Mouse (Mus musculus) forelimb bud, embryonic 11.5 days (tissue): ENCODE measurements around the gene A430033K04Rik.

Source experiments
- DNase-seq: peaks from one replicate; pipeline ENCODE4 v3.0.0-alpha.2; 2012; ENCODE audit warnings: low read depth, low spot score

Gene A430033K04Rik

DNA sequence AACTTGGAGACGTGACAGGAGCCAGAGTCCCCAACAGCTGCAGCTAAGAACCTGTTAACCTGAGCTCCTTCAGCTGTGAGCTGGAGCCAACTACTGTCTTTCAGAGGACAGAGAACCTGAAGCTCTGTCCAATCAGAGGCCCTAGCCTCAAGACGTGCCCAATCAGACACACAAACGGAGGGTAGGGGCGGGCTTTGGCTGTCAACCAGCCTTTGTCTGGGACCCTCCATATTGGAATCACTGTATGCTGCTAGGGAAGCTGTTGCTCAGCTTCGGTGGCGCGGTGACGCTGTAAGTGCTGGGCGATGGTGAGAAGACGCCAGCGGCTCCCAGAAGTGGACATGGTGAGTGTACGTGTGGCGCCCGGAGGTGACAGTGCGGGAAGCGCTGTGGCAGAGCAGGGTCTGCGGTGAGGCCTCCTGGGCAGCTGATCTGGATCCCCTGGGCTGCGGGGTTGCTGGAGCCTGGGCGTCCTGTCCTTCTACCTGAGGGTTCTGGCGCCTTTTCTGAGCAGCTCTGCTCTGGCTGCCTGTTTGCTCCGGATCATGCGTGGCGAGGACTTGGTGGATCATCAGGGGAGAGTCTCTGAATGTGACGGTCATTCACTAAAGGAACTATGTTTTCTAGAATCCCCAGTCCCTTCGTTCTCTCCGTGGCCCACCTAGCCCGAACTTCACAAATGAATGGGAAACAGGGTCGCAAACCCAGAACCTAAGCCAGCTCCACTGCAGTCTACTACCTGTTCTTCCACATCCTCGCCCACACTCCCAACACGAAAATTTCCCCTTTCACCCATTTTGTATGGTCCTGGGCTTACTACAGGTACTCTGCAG is at the start of gene A430033K04Rik:
Gene A430033K04Rik, plus strand, starts transcription at position 215 of the 833 bp plus-strand sequence.
- peak; percentile 92 for DNase-seq

DNA sequence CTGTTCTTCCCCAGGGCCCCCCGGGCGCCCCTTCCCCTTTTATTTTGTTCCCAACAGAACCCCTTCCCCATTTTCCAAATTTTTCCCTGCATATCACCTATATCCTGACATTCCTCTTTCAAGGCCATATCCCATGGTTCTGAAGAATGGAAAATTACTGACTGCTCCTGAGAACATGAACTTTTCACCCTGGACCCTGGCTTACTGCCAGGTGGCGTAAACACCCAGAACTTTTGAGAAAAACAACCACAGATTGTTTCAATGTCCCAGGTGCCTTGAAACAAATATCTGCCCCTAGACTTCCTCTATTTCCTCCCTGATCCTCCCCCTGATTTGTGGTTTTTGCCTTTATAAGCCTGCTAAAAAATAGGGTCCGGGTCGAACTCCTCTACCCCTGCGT is 35.3 kb upstream of the A430033K04Rik start:
- DNase-seq = no peak

DNA sequence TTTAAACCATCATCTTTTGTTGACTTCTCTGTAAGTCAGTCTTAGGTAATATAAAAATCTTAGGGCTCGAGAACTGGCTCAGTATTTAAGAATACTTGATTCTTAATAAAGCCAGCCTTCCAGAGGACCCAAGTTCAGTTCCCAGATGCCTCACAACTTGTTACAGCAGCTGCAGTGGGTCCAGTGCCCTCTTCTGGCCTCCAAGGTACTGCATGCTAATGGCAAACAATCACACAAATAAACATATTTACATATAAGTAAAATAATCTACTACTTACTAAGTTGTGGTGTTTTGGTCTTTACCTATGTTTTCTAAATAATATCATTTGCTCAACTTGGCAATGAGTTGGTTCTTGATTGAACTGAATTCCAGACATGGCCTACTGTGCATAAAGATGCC is 4.3 kb upstream of the A430033K04Rik start:
- no peak for DNase-seq

DNA sequence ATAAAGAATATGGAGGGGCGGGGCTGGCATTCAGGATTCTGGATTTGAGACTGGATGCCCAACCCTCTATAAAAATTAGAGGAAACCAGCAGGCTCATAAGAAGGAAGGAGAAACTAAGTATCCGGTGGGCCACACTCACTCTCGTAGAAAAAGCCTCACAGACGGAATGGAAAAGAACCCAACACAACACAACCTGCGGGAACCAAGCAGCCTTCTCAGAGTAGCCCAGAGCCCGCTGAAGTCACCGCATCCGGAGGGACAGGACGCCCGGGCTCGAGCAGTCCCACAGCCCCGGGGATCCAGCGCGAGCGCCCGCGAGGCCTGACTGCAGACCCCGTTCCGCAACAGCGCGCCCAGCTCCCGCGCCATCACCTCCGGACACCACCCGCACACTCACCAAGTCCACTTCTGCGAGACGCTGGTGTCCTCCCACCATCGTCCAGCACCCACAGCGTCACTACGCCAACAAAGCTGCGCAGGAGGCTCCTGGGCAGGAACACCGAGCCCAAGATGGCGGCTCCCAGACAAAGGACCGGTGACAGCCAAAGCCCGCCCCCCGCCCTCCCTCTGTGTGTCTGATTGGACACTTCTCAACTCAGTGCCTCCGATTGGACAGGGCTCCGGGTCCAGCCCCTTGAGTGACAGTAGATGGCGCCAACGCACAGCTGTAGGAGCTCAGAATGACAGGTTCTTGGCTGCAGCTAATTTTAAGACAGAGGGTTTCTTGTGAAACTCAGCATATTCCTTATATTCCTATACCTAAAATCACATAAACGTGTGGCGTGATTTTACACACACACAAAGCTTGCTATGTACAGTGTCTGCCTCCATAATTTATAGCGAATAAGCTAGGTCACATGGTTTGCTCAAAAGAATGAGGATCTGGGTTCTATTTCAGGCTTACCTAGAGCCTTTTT is 3.2 kb upstream of the A430033K04Rik start, which contains the start of gene Zfp68:
Gene Zfp68, minus strand, starts transcription at position 551 of the 918 bp plus-strand sequence.
- DNase-seq = peak; percentile 97

DNA sequence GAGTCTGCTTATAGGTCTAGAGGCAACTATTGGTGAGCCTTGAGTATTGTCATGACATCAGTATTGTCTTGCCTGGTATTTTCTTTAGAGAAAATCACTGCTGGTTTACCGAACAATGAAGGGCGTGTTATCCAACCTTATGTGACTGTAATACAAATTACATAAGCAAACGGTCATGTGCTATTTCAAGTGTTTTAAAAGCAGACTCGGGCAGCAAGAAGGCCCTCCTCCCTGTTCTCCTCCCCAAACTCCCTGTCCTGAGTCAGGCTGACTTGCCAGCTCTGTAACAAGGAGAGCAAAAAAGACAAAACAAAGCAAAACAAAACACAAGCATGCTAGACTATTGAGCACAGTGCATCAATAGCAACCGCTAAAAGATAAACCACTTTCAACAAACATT is 1.8 kb upstream of the A430033K04Rik start:
- no peak for DNase-seq

DNA sequence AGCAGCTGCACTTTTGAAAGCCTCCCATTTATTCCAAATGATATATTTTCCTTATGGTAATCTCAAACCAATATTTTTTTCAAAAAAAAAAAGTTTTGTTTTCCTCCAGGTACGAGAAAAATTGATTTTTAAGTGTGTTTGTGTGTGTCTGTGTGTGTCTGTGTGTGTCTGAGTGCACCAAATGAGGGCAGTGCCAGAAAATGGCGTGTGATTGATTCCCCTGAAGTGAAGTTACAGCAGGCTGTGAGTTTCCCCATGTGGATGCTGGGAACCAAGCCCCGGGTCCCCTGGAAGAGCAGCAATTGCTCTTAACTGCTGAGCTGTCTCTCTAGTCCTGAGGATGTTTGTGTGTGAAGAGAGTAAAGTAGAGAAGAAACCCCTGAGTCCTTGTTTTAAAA is 818 bp downstream of the A430033K04Rik start:
- DNase-seq = no peak

DNA sequence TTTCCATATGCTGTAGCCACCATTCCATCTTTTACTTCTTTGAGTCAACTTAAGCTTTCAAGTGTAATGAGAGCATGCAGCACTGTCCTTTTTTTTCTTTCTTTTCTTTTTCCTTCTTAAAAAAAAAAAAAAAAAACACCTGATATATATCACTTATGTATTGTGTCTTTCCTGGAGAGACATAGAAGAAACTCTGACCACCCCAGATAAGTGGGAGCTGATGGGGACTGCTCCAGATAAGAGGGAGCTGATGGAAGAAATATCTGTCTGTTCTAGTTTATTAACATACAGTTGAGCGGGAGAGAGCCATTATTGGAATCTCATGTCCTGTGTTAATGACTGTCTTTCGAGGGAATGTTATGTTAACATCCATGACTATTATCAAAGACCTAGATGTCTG is 13.8 kb downstream of the A430033K04Rik start:
- DNase-seq = no peak

DNA sequence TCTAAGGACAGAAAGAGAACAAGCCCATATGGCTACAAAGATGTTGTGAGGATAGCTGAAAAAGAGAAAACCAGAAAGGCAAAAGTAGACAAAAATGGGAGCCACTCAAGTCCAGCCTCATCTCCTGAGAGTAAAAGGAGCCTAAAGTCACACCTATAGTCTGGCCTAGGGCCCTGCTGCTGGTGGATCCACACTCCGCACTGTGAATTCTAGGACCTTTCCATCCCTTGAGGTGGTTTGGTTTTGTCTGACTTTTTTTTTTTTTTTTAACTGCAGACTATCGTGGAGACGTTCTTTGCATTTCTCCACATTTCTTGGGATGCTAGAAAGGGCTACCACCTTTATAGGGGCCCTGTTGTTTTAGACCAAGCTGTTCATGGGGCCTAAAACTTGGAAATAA is 18.4 kb downstream of the A430033K04Rik start:
- DNase-seq = no peak

DNA sequence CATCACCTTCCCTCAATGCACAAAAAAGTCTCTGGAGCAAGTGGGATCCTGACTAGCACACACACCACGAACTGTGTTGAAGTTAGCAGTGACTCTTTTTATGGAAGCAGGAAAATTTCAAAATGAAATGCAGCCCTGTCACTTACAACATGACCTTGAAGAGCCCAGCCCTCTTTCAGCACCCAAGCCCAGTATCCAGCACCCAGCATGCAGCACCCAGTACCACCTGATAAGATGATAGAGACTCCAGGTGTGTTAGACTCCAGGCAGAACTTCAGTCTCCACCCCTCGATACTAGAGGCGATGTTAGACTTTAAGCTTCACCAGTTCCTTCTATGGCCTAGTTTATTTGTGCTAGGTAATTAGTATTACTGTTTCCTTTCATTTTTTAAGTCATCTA is 19.1 kb downstream of the A430033K04Rik start:
- no peak for DNase-seq

DNA sequence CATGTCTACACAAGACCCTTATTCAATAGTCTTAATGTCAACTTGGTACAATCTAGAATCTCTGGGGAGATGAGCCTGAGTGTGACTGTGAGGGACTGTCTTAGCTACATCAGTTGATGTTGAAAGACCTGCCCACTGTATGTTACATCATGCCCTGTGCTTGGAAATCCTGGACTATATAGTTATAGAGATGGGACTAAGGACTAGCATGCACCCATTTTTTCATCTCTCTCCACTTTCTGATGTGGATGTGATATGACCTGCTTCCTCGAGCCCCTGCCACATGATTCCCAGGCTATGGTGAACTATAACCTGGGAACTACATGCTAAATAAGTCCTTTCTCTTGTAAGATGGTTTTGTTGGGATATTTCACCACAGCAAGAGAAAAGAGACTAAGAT is 30.3 kb downstream of the A430033K04Rik start:
- no peak for DNase-seq

DNA sequence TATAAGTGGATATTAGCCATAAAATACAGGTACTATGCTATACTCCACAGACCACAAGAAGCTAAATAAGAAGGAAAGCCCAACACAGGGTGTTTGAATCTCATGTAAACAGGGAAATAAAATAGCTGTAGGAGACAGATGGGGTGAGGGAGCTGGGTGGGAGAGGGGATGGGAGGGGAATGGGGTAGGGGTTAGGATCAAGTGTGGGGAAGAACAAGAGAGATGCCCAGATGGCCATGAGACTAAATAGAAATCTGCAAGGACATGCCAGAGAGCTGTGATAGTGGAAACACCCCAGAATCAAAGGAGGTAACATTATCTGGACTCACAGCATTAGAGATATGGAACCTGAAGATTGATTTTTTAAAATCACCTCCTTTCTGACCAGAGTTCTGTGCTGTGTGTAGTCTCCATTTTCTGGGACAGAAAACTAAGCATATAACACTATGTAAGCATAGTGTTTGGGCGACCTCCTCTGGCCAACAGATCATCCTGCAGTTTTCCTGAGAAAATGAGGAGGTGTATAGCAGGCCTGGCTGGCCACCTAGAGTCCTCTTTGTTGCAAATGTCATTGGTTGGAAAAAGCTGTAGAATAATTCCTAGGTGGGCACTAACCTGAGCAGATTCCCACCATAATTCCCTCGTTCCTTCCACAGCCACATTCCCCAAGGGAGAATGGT is 34.0 kb downstream of the A430033K04Rik start:
- peak; percentile 57 for DNase-seq

DNA sequence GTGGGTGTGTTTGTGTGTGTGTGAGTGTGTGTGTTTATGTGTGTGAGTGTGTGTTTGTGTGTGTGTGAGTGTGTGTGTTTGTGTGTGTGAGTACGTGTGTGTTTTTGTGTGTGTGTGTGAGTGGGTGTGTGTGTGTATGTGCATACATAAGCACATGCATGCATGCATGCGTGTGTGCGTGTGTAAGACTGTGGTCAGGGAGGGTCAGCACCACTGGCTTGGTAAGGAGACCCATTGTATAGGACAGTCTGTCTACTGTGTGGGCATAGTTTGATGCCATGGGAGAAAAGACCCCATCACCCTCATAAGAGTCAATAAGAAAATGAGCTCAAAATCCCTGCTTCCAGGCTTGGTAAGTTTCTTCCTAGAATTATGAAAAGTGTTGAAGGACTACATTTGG is 34.7 kb downstream of the A430033K04Rik start:
- no peak for DNase-seq

DNA sequence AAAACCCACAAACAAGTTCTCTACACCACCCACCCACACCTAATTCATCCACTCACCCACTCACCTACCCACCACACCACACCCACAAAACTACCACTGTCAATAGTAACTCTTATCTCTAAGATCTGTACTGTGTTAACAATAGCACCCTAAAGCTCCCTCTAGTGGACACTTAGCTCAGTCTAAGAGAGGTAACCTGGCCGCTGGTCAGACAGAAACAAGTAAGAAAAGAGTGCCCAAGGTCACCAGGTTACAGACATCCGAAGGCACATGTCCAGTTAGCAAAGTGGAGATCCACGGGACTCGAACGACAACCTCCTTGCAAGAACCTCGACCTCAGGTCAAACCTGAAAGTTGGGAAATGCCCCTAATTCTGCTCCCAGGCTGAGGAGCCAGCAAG is 35.2 kb downstream of the A430033K04Rik start:
- DNase-seq = peak; percentile 45

DNA sequence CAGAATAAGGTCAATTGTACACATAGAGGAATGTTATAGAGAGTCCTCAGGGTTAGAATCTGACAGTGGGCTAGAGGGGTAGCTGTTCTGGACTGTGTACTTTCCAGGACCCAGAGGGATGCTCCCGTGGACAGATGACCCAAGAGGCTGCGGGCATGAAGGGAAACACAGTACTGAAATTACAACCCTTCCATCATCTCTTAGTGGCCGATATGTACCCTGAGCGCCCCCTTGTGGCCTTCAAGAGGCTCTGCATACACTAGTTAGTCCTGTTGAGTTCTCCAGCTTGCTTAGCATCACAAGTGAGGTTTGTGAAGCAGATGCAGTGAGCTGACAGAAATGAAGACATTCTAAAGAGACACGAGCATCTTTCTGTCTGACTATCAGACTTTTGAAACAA is 36.3 kb downstream of the A430033K04Rik start:
- DNase-seq = peak; percentile 69

DNA sequence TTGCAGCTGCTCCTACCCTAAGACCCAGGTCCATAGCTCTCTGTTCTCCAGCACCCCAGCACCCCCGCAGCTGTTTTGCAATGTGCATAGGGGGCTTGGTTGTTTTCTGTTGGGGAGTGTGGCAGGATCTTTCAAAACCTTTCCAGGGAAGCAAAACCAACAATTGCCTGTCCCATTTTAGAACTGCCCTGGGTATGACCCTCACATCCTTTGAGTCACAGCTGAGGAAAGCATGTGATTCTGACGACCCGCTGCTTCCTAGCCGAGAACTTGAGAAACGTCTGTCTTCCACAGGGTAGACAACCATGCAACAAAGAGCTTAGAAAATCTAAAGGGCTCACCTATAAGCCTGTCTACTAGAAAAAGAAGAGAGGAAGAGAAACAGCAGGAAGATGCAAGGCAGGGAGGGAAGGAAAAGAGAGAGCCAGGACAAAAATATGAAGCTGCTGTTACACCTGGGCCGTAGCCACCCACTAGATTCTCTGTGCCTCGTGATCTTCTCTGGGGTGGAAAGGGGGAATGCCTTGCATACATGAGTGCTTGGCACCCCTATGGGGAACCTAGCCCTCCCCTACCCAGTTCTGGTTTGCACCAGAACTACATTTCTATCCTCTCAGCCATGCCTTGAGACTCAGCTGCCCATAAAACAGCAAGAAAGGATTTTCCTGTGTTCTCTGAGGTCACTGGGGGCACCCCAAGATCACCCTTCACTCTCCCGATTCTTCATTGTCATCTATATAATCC is 60.5 kb downstream of the A430033K04Rik start:
- DNase-seq = no peak

DNA sequence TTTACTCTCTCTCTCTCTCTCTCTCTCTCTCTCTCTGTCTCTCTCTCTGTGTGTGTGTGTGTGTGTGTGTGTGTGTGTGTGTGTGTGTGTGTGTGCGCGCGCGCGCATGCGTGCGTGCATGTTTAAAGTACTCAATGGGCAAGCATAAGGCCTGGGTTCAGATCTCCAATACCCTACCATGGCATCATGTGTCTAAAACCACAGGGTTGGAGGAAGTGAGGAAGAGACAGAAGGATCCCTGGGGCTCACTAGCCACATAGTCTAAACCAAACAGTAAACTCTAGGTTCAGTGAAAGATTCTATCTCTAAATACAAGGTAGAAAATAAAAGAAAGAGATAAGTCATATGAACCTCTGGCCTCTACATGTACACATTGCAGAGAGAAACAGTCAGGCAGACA is 61.2 kb downstream of the A430033K04Rik start:
- no peak for DNase-seq

DNA sequence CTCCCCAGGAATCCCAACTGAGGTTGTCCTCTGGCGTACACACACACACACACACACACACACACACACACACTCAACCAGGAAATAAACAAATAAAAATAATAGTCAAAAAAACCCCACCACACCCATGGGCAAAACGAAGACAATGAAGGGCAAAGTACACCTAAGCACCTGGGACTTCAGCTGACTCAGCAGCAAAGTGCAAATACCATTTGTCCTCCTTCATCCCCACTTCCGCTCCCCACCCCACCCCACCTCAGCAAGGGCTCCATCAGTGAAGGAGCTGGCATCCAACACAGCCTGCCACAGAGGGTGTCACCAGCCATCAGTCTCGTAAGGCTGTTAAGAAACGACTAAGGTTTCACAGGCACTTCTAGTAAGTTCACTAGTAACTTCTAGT is 64.8 kb downstream of the A430033K04Rik start:
- no peak for DNase-seq

DNA sequence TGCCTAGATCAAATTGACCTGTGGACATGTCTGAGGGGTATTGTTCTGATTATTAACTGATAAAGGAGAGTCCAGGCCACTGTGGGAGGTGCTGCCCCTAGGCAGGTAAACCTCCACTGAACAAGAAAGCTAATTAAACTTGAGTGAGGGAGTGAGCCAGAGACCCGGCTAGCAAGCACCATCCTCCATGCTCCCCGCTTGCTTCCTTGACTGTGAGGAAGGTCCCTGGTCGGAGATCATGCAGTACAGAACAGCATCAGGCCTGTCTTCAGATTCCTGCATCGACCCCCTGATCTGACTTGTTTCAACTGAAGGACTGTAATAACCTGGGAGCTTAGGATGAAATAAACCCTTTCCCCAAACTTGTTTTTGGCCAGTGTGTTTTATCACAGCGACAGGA is 66.6 kb downstream of the A430033K04Rik start:
- DNase-seq = no peak

DNA sequence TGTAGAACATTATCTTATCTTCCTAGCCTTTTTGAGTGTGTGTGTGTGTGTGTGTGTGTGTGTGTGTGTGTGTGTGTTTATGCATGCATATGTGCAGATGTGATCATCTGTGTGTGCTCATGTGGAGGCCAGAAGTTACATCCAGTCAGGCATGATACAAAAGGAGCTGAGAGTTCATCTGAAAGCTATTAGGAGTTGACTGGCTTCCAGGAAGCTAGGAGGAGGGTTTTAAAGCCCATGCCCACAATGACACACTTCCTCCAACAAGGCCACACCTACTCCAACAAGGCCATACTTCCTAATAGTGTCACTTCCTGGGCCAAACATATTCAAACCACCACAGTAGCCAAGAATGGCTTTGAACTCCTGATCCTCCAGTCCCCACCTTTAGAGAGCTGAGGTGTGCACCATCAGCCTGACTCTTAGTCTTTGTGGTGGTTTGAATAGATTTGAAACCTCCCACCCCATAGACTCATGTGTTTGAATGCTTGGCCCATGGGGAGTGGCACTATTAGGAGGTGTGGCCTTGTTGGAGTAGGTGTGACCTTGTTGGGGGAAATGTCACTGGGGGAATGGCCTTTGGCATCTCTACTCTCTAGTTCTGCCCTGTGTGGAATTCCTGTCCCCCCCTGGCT is 70.4 kb downstream of the A430033K04Rik start:
- DNase-seq = no peak

DNA sequence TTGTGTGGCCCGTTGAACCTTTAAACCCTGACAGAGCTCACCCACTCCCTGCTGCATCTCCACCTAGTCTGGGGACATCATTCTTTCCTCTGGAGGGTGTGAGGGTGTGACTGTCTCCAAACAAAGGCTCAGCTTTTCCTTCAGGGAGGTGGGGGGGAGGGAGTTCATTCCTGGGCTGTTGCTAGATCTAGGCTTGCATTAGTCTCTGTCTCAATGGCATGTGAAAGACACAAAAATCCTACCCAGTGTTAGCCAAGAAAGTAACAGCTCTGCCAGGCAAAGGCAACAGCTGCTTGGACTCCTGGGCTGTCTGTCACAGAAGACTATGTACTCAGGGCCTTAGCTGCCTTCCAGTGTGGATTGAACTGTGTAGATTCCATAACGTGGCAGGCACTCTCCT is 71.4 kb downstream of the A430033K04Rik start:
- DNase-seq = no peak
